Mouse (Mus musculus): ENCODE results near the gene Chgb.

- TF ChIP-seq CTCF (IDR thresholded peaks at IDR 0.05; ENCODE audit: low read depth) (no peak), EP300 (IDR thresholded peaks at IDR 0.05; ENCODE audit: low read depth) (no peak)
These were observed 21.9 kb downstream of the Chgb start for GRCm38 (mm10) chr2:132802976-132803375.
